Mouse (Mus musculus): ENCODE measurements around the gene Gm42715. TPM values are rescaled to one million over a fixed set of nuclear protein-coding genes. Genes with fewer than 3 reads are reported as not detected.
"Not testable (repeated sequence)": the region's sequence is repeated elsewhere in the genome, so short reads cannot be mapped to it uniquely, and the experiment has no call there.

The Gm42715 gene
- polyA plus RNA-seq, 1 experiment from 2014 or later: 13.2 TPM

GRCm38 (mm10) chr7:127476336-127476735 lies 43.0 kb upstream of the Gm42715 start:
- Histone ChIP-seq H3K4me1 (ENCODE audit: control insufficient read depth, insufficient read depth, low read depth, low read length) (peaks cover 32% of the 10 kb centered on the region), H3K4me3 (ENCODE audit: low read length) (no peak overlapping the region), H3K36me3 (ENCODE audit: control insufficient read depth, insufficient read depth, low read length) (peaks cover 34% of the 10 kb centered on the region), H3K27ac (ENCODE audit: low read depth, low read length) (no peak overlapping the region), H3K9ac (ENCODE audit: low read depth, low read length) (no peak overlapping the region), H3K27me3 (replicated peaks; ENCODE audit: control insufficient read depth, insufficient read depth, low read length) (no peaks in the 10 kb centered on the region), H3K4me2 (ENCODE audit: low read length) (no peak overlapping the region), H3K9me3 (ENCODE audit: control insufficient read depth, low read length) (no peaks in the 10 kb centered on the region)
- no peak for ATAC-seq
- 94% methylated on average over 11 of the region's 11 CpGs for WGBS

GRCm38 (mm10) chr7:127476855-127477254 lies 42.5 kb upstream of the Gm42715 start:
- ATAC-seq: no peak
- H3K27ac ChIP-seq (ENCODE audit: low read depth, low read length): peak overlapping the region; percentile 98; the same call in 1 of the 2 replicates
- peak overlapping the region; percentile 63 for H3K4me2 ChIP-seq (ENCODE audit: low read length)
- no peaks in the 10 kb centered on the region for H3K27me3 ChIP-seq (replicated peaks; ENCODE audit: control insufficient read depth, insufficient read depth, low read length)
- peaks cover 32% of the 10 kb centered on the region for H3K4me1 ChIP-seq (ENCODE audit: control insufficient read depth, insufficient read depth, low read depth, low read length)
- peaks cover 34% of the 10 kb centered on the region for H3K36me3 ChIP-seq (ENCODE audit: control insufficient read depth, insufficient read depth, low read length)
- no peaks in the 10 kb centered on the region for H3K9me3 ChIP-seq (ENCODE audit: control insufficient read depth, low read length)
- H3K9ac ChIP-seq (ENCODE audit: low read depth, low read length): peak overlapping the region; percentile 95
- peak overlapping the region; percentile 99 for H3K4me3 ChIP-seq (ENCODE audit: low read length)
- 78% methylated on average over 4 of the region's 4 CpGs for WGBS

- Histone ChIP-seq H3K9ac (ENCODE audit: low read depth, low read length) (peak overlapping the region; percentile 95), H3K4me1 (ENCODE audit: control insufficient read depth, insufficient read depth, low read depth, low read length) (peaks cover 23% of the 10 kb centered on the region), H3K27ac (ENCODE audit: low read depth, low read length) (peak overlapping the region; percentile 98), H3K9me3 (ENCODE audit: control insufficient read depth, low read length) (no peaks in the 10 kb centered on the region), H3K4me3 (ENCODE audit: low read length) (peak overlapping the region; percentile 99), H3K4me2 (ENCODE audit: low read length) (peak overlapping the region; percentile 99), H3K36me3 (ENCODE audit: control insufficient read depth, insufficient read depth, low read length) (peaks cover 43% of the 10 kb centered on the region), H3K27me3 (replicated peaks; ENCODE audit: control insufficient read depth, insufficient read depth, low read length) (no peaks in the 10 kb centered on the region)
- ATAC-seq: peak; percentile 93
- under 1% methylated on average over 50 of the region's 50 CpGs for WGBS
Observed at GRCm38 (mm10) chr7:127477687-127478634, 41.4 kb upstream of the Gm42715 start.

GRCm38 (mm10) chr7:127478635-127479317 lies 40.6 kb upstream of the Gm42715 start, which contains the start of gene Fbrs:
TSS of gene Fbrs (plus strand) at chr7:127479199.
- WGBS: 0% methylated on average over 60 of the region's 62 CpGs
- ATAC-seq: peak; percentile 83
- H3K27me3 ChIP-seq (replicated peaks; ENCODE audit: control insufficient read depth, insufficient read depth, low read length): no peaks in the 10 kb centered on the region
- H3K4me2 ChIP-seq (ENCODE audit: low read length): peak within 1 kb of the TSS; percentile 99
- H3K9ac ChIP-seq (ENCODE audit: low read depth, low read length): peak within 1 kb of the TSS; percentile 95
- H3K9me3 ChIP-seq (ENCODE audit: control insufficient read depth, low read length): no peaks in the 10 kb centered on the region
- H3K36me3 ChIP-seq (ENCODE audit: control insufficient read depth, insufficient read depth, low read length): peaks cover 42% of the 10 kb centered on the region
- peak within 1 kb of the TSS; percentile 98 for H3K27ac ChIP-seq (ENCODE audit: low read depth, low read length)
- peak within 1 kb of the TSS; percentile 99 for H3K4me3 ChIP-seq (ENCODE audit: low read length)
- peaks cover 23% of the 10 kb centered on the region for H3K4me1 ChIP-seq (ENCODE audit: control insufficient read depth, insufficient read depth, low read depth, low read length)

GRCm38 (mm10) chr7:127479318-127480225 lies 39.8 kb upstream of the Gm42715 start:
- peaks cover 41% of the 10 kb centered on the region for H3K36me3 ChIP-seq (ENCODE audit: control insufficient read depth, insufficient read depth, low read length)
- H3K9me3 ChIP-seq (ENCODE audit: control insufficient read depth, low read length): no peaks in the 10 kb centered on the region
- no peaks in the 10 kb centered on the region for H3K27me3 ChIP-seq (replicated peaks; ENCODE audit: control insufficient read depth, insufficient read depth, low read length)
- WGBS: 4% methylated on average over 45 of the region's 48 CpGs
- peak overlapping the region; percentile 95 for H3K9ac ChIP-seq (ENCODE audit: low read depth, low read length)
- ATAC-seq: no peak
- H3K27ac ChIP-seq (ENCODE audit: low read depth, low read length): peak overlapping the region; percentile 98
- H3K4me2 ChIP-seq (ENCODE audit: low read length): peak overlapping the region; percentile 99
- peak overlapping the region; percentile 99 for H3K4me3 ChIP-seq (ENCODE audit: low read length)
- peaks cover 23% of the 10 kb centered on the region for H3K4me1 ChIP-seq (ENCODE audit: control insufficient read depth, insufficient read depth, low read depth, low read length)

GRCm38 (mm10) chr7:127480321-127480720 lies 39.1 kb upstream of the Gm42715 start:
- ATAC-seq: no peak
- H3K27ac ChIP-seq (ENCODE audit: low read depth, low read length): no peak overlapping the region
- 78% methylated on average over 2 of the region's 2 CpGs for WGBS

GRCm38 (mm10) chr7:127485416-127485815 lies 34.0 kb upstream of the Gm42715 start:
- no peak for ATAC-seq
- Histone ChIP-seq H3K27ac (ENCODE audit: low read depth, low read length) (no peak overlapping the region), H3K27me3 (replicated peaks; ENCODE audit: control insufficient read depth, insufficient read depth, low read length) (no peaks in the 10 kb centered on the region), H3K36me3 (ENCODE audit: control insufficient read depth, insufficient read depth, low read length) (peaks cover 56% of the 10 kb centered on the region), H3K4me3 (ENCODE audit: low read length) (no peak overlapping the region), H3K9ac (ENCODE audit: low read depth, low read length) (no peak overlapping the region), H3K9me3 (ENCODE audit: control insufficient read depth, low read length) (no peaks in the 10 kb centered on the region), H3K4me2 (ENCODE audit: low read length) (no peak overlapping the region), H3K4me1 (ENCODE audit: control insufficient read depth, insufficient read depth, low read depth, low read length) (peaks cover 6% of the 10 kb centered on the region)
- WGBS: 71% methylated on average over 5 of the region's 5 CpGs

More at GRCm38 (mm10) chr7:127480321-127480720, 39.1 kb upstream of the Gm42715 start:
- Histone ChIP-seq H3K4me1 (ENCODE audit: control insufficient read depth, insufficient read depth, low read depth, low read length) (peaks cover 23% of the 10 kb centered on the region), H3K27me3 (replicated peaks; ENCODE audit: control insufficient read depth, insufficient read depth, low read length) (no peaks in the 10 kb centered on the region), H3K4me2 (ENCODE audit: low read length) (peak overlapping the region; percentile 99), H3K36me3 (ENCODE audit: control insufficient read depth, insufficient read depth, low read length) (peaks cover 39% of the 10 kb centered on the region), H3K9me3 (ENCODE audit: control insufficient read depth, low read length) (no peaks in the 10 kb centered on the region), H3K4me3 (ENCODE audit: low read length) (peak overlapping the region; percentile 99), H3K9ac (ENCODE audit: low read depth, low read length) (peak overlapping the region; percentile 95)

GRCm38 (mm10) chr7:127488364-127488763 lies 31.0 kb upstream of the Gm42715 start:
- H3K36me3 ChIP-seq (ENCODE audit: control insufficient read depth, insufficient read depth, low read length): peaks cover 49% of the 10 kb centered on the region
- not testable (repeated sequence) for H3K9me3 ChIP-seq (ENCODE audit: control insufficient read depth, low read length); H3K27ac ChIP-seq (ENCODE audit: low read depth, low read length); H3K4me2 ChIP-seq (ENCODE audit: low read length); H3K27me3 ChIP-seq (replicated peaks; ENCODE audit: control insufficient read depth, insufficient read depth, low read length); H3K4me3 ChIP-seq (ENCODE audit: low read length); H3K9ac ChIP-seq (ENCODE audit: low read depth, low read length); ATAC-seq; H3K4me1 ChIP-seq (ENCODE audit: control insufficient read depth, insufficient read depth, low read depth, low read length)
- WGBS: 90% methylated on average over 4 of the region's 5 CpGs
